21 mouse cellular contexts compared by ENCODE assay signal in the genomic region with DNA sequence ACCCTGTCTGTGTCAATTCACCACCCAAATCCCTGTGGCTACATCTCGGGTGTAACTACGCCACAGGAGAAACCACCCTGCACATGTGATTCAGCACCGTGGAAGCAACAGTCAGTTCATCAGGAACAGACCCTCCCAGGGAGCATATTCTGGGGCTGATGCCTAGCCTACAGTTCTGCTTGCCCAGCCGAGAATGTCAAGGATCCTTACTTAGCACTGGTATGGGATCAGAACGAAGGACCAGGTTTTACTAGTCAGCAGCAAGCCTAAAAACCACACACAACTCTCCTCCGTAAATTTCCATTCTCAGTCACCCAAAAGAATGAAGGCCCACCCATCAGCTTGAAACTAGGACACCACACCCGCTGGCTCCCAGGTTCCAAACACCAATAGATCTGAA. TPM values are rescaled to one million over a fixed set of nuclear protein-coding genes. Genes with fewer than 3 reads are reported as not detected.
A peak's percentile ranks its signal among the peaks of the same experiment; 100 is the strongest.
DNase-seq lines count a peak whose midpoint lies in the region; ATAC-seq and TF ChIP-seq lines count a peak whose summit lies in the region.
"Had no signal": no experiment of that assay in that cellular context is flagged by ENCODE, and none has a peak within 500 bp of the region (broad histone marks: within the 10 kb centered on the region; RNA-seq: fewer than 3 reads in every experiment).

No protein-coding gene starts in this region.

- H3K9ac ChIP-seq in heart, embryonic 16.5 days (ENCODE audit: low read length) = no peak overlapping the region
- H3K9ac ChIP-seq in ES-Bruce4 (ENCODE audit: low read depth, poor library complexity, severe bottlenecking) = no peak overlapping the region
- H3K9ac ChIP-seq in liver, embryonic 16.5 days (ENCODE audit: low read depth, low read length) = no peak overlapping the region
- no peak overlapping the region for H3K9ac ChIP-seq in hindbrain, embryonic 14.5 days
- H3K9ac ChIP-seq: forebrain, embryonic 15.5 days; hindbrain, embryonic 15.5 days had no signal

- peak overlapping the region; percentile 29; the same call in 1 of the 2 replicates for H3K27ac ChIP-seq in heart, embryonic 16.5 days (ENCODE audit: low read length)
- no peak overlapping the region for H3K27ac ChIP-seq in heart, embryonic 10.5 days
- peak overlapping the region; percentile 8; the same call in 1 of the 2 replicates for H3K27ac ChIP-seq in ES-Bruce4 (ENCODE audit: insufficient read depth, low read length)
- peak overlapping the region; percentile 42 for H3K27ac ChIP-seq in liver, embryonic 16.5 days (ENCODE audit: low read length)
- no peak overlapping the region for H3K27ac ChIP-seq in hindbrain, embryonic 14.5 days
- H3K27ac ChIP-seq: embryonic facial prominence, embryonic 10.5 days; forebrain, embryonic 15.5 days; hindbrain, embryonic 15.5 days had no signal

- WGBS in heart, embryonic 16.5 days = 74% methylated on average over 7 of the region's 7 CpGs
- 79% methylated on average over 7 of the region's 7 CpGs for WGBS in heart, embryonic 10.5 days
- 59% methylated on average over 7 of the region's 7 CpGs for WGBS in liver, embryonic 16.5 days (ENCODE audit: insufficient replicate concordance)
- 90% methylated on average over 7 of the region's 7 CpGs for WGBS in hindbrain, embryonic 14.5 days

- TF ChIP-seq EP300 in ES-Bruce4 (IDR thresholded peaks at IDR 0.05; ENCODE audit: insufficient read depth, low read depth, low read length) = no peak

- H3K4me1 ChIP-seq in heart, embryonic 16.5 days (ENCODE audit: control insufficient read depth, insufficient read depth, low read length) = peaks cover 39% of the 10 kb centered on the region
- H3K4me1 ChIP-seq in heart, embryonic 10.5 days = peaks cover 55% of the 10 kb centered on the region
- peaks cover 96% of the 10 kb centered on the region for H3K4me1 ChIP-seq in E14TG2a.4 (replicated peaks; ENCODE audit: low read depth, low read length)
- peaks cover 14% of the 10 kb centered on the region for H3K4me1 ChIP-seq in ES-Bruce4 (ENCODE audit: control insufficient read depth, insufficient read depth, low read length)
- H3K4me1 ChIP-seq in liver, embryonic 16.5 days (ENCODE audit: control insufficient read depth, low read depth, low read length) = peaks cover 79% of the 10 kb centered on the region
- peaks cover 48% of the 10 kb centered on the region for H3K4me1 ChIP-seq in hindbrain, embryonic 14.5 days (replicated peaks; ENCODE audit: control insufficient read depth, insufficient read depth, low read length)

- no peak for ATAC-seq in heart, embryonic 16.5 days (replicated peaks; ENCODE audit: extremely low read depth, insufficient read depth, low FRiP score)
- no peak for ATAC-seq in liver, embryonic 16.5 days (ENCODE audit: low read depth)
- no peak for ATAC-seq in hindbrain, embryonic 14.5 days (ENCODE audit: low FRiP score)
- ATAC-seq: activated CD4-positive, CD25-positive, alpha-beta regulatory T cell, adult 4 months; forebrain, embryonic 15.5 days had no signal

- H3K27me3 ChIP-seq in heart, embryonic 16.5 days (ENCODE audit: control insufficient read depth, insufficient read depth, low read length) = no peaks in the 10 kb centered on the region
- no peaks in the 10 kb centered on the region for H3K27me3 ChIP-seq in heart, embryonic 10.5 days (ENCODE audit: insufficient read depth, poor library complexity, severe bottlenecking)
- no peaks in the 10 kb centered on the region for H3K27me3 ChIP-seq in E14TG2a.4 (ENCODE audit: insufficient read depth, low read length)
- H3K27me3 ChIP-seq in ES-Bruce4 (ENCODE audit: control insufficient read depth, insufficient read depth, low read length, poor library complexity, severe bottlenecking) = no peaks in the 10 kb centered on the region
- H3K27me3 ChIP-seq in liver, embryonic 16.5 days (ENCODE audit: control insufficient read depth, insufficient read depth, low read depth, low read length) = no peaks in the 10 kb centered on the region
- H3K27me3 ChIP-seq in hindbrain, embryonic 14.5 days (ENCODE audit: control insufficient read depth, insufficient read depth, low read length) = no peaks in the 10 kb centered on the region
- H3K27me3 ChIP-seq: forebrain, embryonic 15.5 days; hindbrain, embryonic 15.5 days had no signal

- TF ChIP-seq CTCF in E14TG2a.4 (conservative IDR thresholded peaks at IDR 0.05; ENCODE audit: low read length) (no peak), ES-Bruce4 (IDR thresholded peaks at IDR 0.05; ENCODE audit: low read depth, low read length) (no peak)

- TF ChIP-seq POLR2A in ES-Bruce4 (IDR thresholded peaks at IDR 0.05; ENCODE audit: insufficient read depth, low read length) = no peak

- no peak overlapping the region for H3K4me2 ChIP-seq in heart, embryonic 16.5 days (ENCODE audit: low read depth, low read length)
- peak overlapping the region; percentile 44 for H3K4me2 ChIP-seq in liver, embryonic 16.5 days (ENCODE audit: low read depth, low read length)
- no peak overlapping the region for H3K4me2 ChIP-seq in hindbrain, embryonic 14.5 days (replicated peaks)
- H3K4me2 ChIP-seq: forebrain, embryonic 15.5 days; hindbrain, embryonic 15.5 days had no signal

- no peaks in the 10 kb centered on the region for H3K9me3 ChIP-seq in heart, embryonic 16.5 days (replicated peaks; ENCODE audit: control insufficient read depth, low read length)
- no peaks in the 10 kb centered on the region for H3K9me3 ChIP-seq in heart, embryonic 10.5 days
- H3K9me3 ChIP-seq in E14TG2a.4 (ENCODE audit: low read length) = no peaks in the 10 kb centered on the region
- H3K9me3 ChIP-seq in ES-Bruce4 (replicated peaks; ENCODE audit: control insufficient read depth, insufficient read depth, low read length, poor library complexity, severe bottlenecking) = no peaks in the 10 kb centered on the region
- H3K9me3 ChIP-seq in liver, embryonic 16.5 days (replicated peaks; ENCODE audit: control insufficient read depth, low read length) = no peaks in the 10 kb centered on the region
- H3K9me3 ChIP-seq in hindbrain, embryonic 14.5 days (ENCODE audit: control insufficient read depth, low read length) = no peaks in the 10 kb centered on the region
- H3K9me3 ChIP-seq: embryonic facial prominence, embryonic 10.5 days; forebrain, embryonic 15.5 days; hindbrain, embryonic 15.5 days had no signal

- no peaks in the 10 kb centered on the region for H3K36me3 ChIP-seq in heart, embryonic 16.5 days (ENCODE audit: control insufficient read depth, insufficient read depth)
- H3K36me3 ChIP-seq in heart, embryonic 10.5 days = no peaks in the 10 kb centered on the region; the same call in 1 of the 2 replicates
- H3K36me3 ChIP-seq in E14TG2a.4 (ENCODE audit: insufficient read depth, low read length) = peaks cover 92% of the 10 kb centered on the region
- H3K36me3 ChIP-seq in ES-Bruce4 (ENCODE audit: control insufficient read depth, insufficient read depth, low read length, poor library complexity, severe bottlenecking) = peaks cover 7% of the 10 kb centered on the region; the same call in 1 of the 2 replicates
- peaks cover 3% of the 10 kb centered on the region; the same call in 1 of the 2 replicates for H3K36me3 ChIP-seq in liver, embryonic 16.5 days (ENCODE audit: control insufficient read depth, insufficient read depth)
- H3K36me3 ChIP-seq in hindbrain, embryonic 14.5 days (replicated peaks; ENCODE audit: control insufficient read depth, insufficient read depth) = no peaks in the 10 kb centered on the region
- H3K36me3 ChIP-seq: forebrain, embryonic 15.5 days; hindbrain, embryonic 15.5 days had no signal

- no peak overlapping the region for H3K4me3 ChIP-seq in heart, embryonic 16.5 days (ENCODE audit: low read length)
- H3K4me3 ChIP-seq in heart, embryonic 10.5 days = no peak overlapping the region
- H3K4me3 ChIP-seq in E14TG2a.4 (replicated peaks; ENCODE audit: low read length) (peak overlapping the region; percentile 39), ES-Bruce4 (ENCODE audit: low read depth, low read length) (no peak overlapping the region)
- H3K4me3 ChIP-seq in liver, embryonic 16.5 days (ENCODE audit: low read depth, low read length) = 0 out of 2 replicates have a peak overlapping the region, but pooled peaks have one; percentile 16
- H3K4me3 ChIP-seq in hindbrain, embryonic 14.5 days (replicated peaks; ENCODE audit: low read length) = no peak overlapping the region
- H3K4me3 ChIP-seq: embryonic facial prominence, embryonic 10.5 days; forebrain, embryonic 15.5 days; hindbrain, embryonic 15.5 days had no signal

- DNase-seq in heart, embryonic 10.5 days (ENCODE audit: low spot score) = no peak
- no peak for DNase-seq in hindbrain, embryonic 14.5 days (ENCODE audit: low spot score)
- DNase-seq in neural tube, embryonic 10.5 days (ENCODE audit: extremely low spot score, low spot score) = no peak
- DNase-seq in spleen, postnatal 10 days (ENCODE audit: low spot score in 2 of 2) = no peak
- DNase-seq: adrenal gland, postnatal 25 days; cerebellum, adult 2 months; cerebellum, postnatal 10 days; gastrocnemius, postnatal 25 days; heart, adult 11 months; heart, postnatal 14 days had no signal

RNA-seq across cellular contexts. Expression of a gene that starts 51.1 kb away (rescaled TPM):
- polyA plus RNA-seq in heart, embryonic 16.5 days (2015; fragmentation: Nextera tagmentation; extraction: Ambion mirVana) = not detected in 2 replicates
- not detected in 2 replicates for polyA plus RNA-seq in heart, embryonic 10.5 days (2016; fragmentation: Nextera tagmentation; extraction: Ambion mirVana)
- not detected in 2 replicates for polyA plus RNA-seq in ES-Bruce4 (2011; ENCODE audit: insufficient read depth, insufficient read length, low read depth, missing spikeins)
- 0.15 TPM in 1 of 2 replicates, not detected in the other for polyA plus RNA-seq in liver, embryonic 16.5 days (2015; fragmentation: Nextera tagmentation; extraction: Ambion mirVana)
- polyA plus RNA-seq in hindbrain, embryonic 14.5 days (2014; fragmentation: Nextera tagmentation; extraction: Ambion mirVana) = 0.35 TPM in 1 of 2 replicates, not detected in the other
- polyA plus RNA-seq: activated CD4-positive, CD25-positive, alpha-beta regulatory T cell, adult 4 months; cerebellum, adult 2 months; embryonic facial prominence, embryonic 10.5 days; embryonic facial prominence, embryonic 14.5 days; forebrain, embryonic 11.5 days; forebrain, embryonic 15.5 days; heart, embryonic 14.5 days; hindbrain, embryonic 15.5 days had no signal

RNA-seq across cellular contexts. Expression of a gene that starts 59.7 kb away (rescaled TPM):
- 75.4 and 79.0 TPM in 2 replicates for polyA plus RNA-seq in heart, embryonic 16.5 days (2015; fragmentation: Nextera tagmentation; extraction: Ambion mirVana)
- 127 and 133 TPM in 2 replicates for polyA plus RNA-seq in heart, embryonic 10.5 days (2016; fragmentation: Nextera tagmentation; extraction: Ambion mirVana)
- polyA plus RNA-seq in ES-Bruce4 (2011; ENCODE audit: insufficient read depth, insufficient read length, low read depth, missing spikeins) = 63.1 and 65.8 TPM in 2 replicates
- polyA plus RNA-seq in liver, embryonic 16.5 days (2015; fragmentation: Nextera tagmentation; extraction: Ambion mirVana) = 95.2 and 96.6 TPM in 2 replicates
- 57.0 and 58.8 TPM in 2 replicates for polyA plus RNA-seq in hindbrain, embryonic 14.5 days (2014; fragmentation: Nextera tagmentation; extraction: Ambion mirVana)

Comparison
In these comparisons a context has a peak if more than half of its experiments do, and no peak if none do; other contexts are left out.
1. H3K27ac ChIP-seq: peak in heart, embryonic 16.5 days (single experiment), ES-Bruce4 (single experiment) and liver, embryonic 16.5 days (single experiment); none in heart, embryonic 10.5 days (single experiment) and hindbrain, embryonic 14.5 days (single experiment).
2. H3K4me3 ChIP-seq: peak in E14TG2a.4 (single experiment) and liver, embryonic 16.5 days (single experiment); none in heart, embryonic 16.5 days (single experiment), heart, embryonic 10.5 days (single experiment), ES-Bruce4 (single experiment) and hindbrain, embryonic 14.5 days (single experiment).